Mouse (Mus musculus) left cerebral cortex, postnatal 14 days (tissue): Measurements from ENCODE around the gene Rsph10b. TPM values are rescaled to one million over a fixed set of nuclear protein-coding genes. Genes with fewer than 3 reads are reported as not detected.

Experiments
- DNase-seq, 2 experiments: peaks; one replicate each; pipeline ENCODE4 v3.0.0; 2021 to 2022; ENCODE audit warnings: low spot score in 2 of 2, mixed read lengths in 1 of 2
- intact Hi-C: fragments of 180-260 bp; cut with DNase I; formaldehyde crosslinking; loops from one replicate; pipeline ENCODE4 v1.15.1; 2025
- total RNA-seq, 2 experiments: library from RNA; stranded (reverse); gene quantifications; 2 replicates each; pipeline ENCODE4 v1.2.3; 2021

Rsph10b gene
- total RNA-seq, 2 experiments from 2014 or later = 3.6 to 5.6 TPM

GRCm38 (mm10) chr5:143931863-143932580 lies 813 bp upstream of the Rsph10b start:
- DNase-seq = no peak
- intact Hi-C loops = no loop called here

DNA sequence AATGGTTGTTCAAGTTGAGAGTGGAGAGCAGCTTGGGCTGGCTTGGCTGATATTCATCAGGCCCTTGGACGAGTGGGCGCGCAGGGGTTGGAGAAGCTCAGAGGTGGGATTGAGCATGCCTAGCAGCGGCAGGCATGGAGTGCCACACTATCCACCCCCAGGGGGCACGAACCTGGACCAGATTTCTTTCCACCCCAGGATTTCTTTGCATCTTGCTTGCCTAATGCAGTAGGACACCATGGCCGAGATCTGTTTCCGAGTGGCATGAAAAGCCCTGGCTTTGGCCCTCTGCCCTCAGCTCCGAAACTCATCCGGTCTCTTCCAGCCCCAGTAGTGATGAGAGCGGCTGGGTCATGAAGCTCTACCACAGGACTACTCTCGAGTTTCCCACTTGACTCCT lies 579 bp downstream of the Rsph10b start:
- intact Hi-C loops = no loop called here
- DNase-seq = no peak

DNA sequence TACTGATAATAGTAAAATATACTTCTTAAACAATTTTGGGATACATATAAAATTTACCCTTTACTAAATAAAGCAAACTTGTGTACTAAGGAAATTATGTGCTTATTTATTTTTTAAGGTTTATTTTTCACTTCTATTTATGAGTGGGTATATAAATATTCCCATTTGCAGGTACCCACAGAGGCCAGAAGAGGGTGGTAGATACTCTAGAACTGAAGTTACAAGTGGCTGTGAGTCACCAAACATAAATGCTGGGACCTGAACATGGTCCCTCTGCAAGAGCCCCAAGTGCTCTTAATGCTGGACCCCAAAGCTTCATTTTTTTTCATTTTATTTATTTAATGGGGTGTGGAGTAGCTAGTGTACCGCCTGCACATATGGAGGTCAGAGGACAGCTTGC lies 1.0 kb downstream of the Rsph10b start:
- DNase-seq = no peak
- intact Hi-C loops = no loop called here

- intact Hi-C loops = no loop called here
These were observed 3.3 kb downstream of the Rsph10b start for GRCm38 (mm10) chr5:143936156-143936555.

GRCm38 (mm10) chr5:143941588-143941987 lies 8.8 kb downstream of the Rsph10b start:
- intact Hi-C loops = loop anchor here (5.0 kb wide), 2 partner anchors 36 to 136 kb away; no protein-coding TSS in a partner anchor
- DNase-seq = peak in 1 of 2 experiments; percentile 37

More at GRCm38 (mm10) chr5:143936156-143936555, 3.3 kb downstream of the Rsph10b start:
- DNase-seq = no peak

GRCm38 (mm10) chr5:143943231-143944125 lies 10.6 kb downstream of the Rsph10b start:
- intact Hi-C loops = loop anchor here (5.0 kb wide), 2 partner anchors 34 to 134 kb away; no protein-coding TSS in a partner anchor
- DNase-seq = peak; percentile 81 to 94

GRCm38 (mm10) chr5:143948361-143948760 lies 15.5 kb downstream of the Rsph10b start:
- intact Hi-C loops = no loop called here
- DNase-seq = no peak

- DNase-seq = no peak
- intact Hi-C loops = no loop called here
These were observed 17.2 kb downstream of the Rsph10b start for GRCm38 (mm10) chr5:143950016-143950415.

GRCm38 (mm10) chr5:143957101-143957500 lies 24.3 kb downstream of the Rsph10b start:
- intact Hi-C loops = no loop called here
- no peak for DNase-seq

DNA sequence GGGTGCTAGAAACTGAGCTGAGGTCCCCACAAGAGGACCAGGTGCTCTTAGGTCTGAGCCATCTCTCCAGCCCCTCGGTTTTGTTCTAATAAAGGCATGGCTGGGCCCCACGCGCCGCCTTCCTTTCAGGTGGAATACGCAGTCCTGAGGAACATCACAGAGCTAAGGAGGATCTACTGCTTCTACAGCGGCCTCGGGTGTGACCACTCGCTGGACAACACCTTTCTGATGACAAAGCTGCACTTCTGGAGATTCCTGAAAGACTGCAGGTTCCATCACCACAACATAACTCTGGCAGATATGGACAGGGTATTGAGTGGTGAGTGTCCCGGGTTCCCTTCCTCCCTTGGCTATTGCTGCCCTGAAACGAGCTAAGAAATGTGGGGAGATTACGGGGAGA lies 26.7 kb downstream of the Rsph10b start:
- intact Hi-C loops = no loop called here
- DNase-seq = no peak

- intact Hi-C loops = no loop called here
- DNase-seq = no peak
These were observed 28.3 kb downstream of the Rsph10b start for GRCm38 (mm10) chr5:143961176-143961575.

- DNase-seq = no peak
- intact Hi-C loops = no loop called here
These were observed 32.9 kb downstream of the Rsph10b start for GRCm38 (mm10) chr5:143965586-143966345.

GRCm38 (mm10) chr5:143966671-143967070 lies 33.8 kb downstream of the Rsph10b start:
- intact Hi-C loops = no loop called here
- DNase-seq = no peak

- DNase-seq = no peak
- intact Hi-C loops = no loop called here
These were observed 39.8 kb downstream of the Rsph10b start for GRCm38 (mm10) chr5:143972628-143973027.

DNA sequence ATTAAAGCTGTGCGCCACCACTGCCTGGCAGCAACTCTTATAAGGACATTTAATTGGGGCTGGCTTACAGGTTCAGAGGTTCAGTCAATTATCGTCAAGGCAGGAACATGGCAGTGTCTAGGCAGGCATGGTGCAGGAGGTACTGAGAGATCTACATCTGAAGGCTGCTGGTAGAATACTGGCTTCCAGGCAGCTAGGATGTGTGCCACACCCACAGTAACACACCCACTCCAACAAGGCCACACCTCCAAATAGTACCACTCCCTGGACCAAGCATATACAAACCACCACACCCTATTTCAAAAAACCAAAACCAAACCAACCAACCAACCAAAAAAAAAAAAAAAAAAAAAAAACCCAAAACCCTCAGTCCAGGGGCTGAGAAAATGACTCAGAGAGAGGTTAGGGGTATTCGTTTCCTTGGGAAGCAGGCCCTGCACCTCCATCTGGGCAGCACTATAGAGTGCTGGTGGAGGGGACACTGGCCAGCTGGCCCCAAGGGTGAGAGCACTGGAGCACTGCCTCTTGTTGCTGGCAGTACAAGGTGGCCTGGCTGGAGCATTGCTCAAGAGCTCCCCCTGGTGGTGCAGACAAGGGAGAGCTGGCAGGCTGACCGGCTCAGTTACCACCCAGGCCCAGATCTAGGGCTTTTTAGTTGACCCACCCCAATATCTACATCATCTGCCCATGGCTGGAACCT lies 42.2 kb downstream of the Rsph10b start:
- intact Hi-C loops = loop anchor here (5.0 kb wide), 1 partner anchor 33 kb away; no protein-coding TSS in a partner anchor
- DNase-seq = peak; percentile 28 to 61

DNA sequence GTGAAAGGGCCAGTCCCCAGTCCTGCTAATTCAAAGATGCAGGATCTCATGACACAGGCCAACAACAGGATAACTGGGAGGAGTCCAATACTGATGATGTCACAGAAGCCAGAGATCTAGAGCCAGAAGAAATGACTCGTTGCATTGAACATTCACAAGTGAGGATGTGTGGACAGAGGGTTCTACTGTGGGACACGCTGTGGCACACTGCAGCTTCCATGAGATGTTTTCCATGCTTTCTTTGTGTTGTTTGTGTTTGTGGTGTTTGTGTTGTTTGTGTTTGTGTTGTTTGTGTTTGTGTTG lies 42.7 kb downstream of the Rsph10b start:
- intact Hi-C loops = loop anchor here (5.0 kb wide), 1 partner anchor 33 kb away; no protein-coding TSS in a partner anchor
- no peak for DNase-seq

GRCm38 (mm10) chr5:143976232-143976631 lies 43.4 kb downstream of the Rsph10b start:
- no peak for DNase-seq
- intact Hi-C loops = loop anchor here (5.0 kb wide), 1 partner anchor 34 kb away; no protein-coding TSS in a partner anchor

GRCm38 (mm10) chr5:143976726-143977431 lies 44.0 kb downstream of the Rsph10b start:
- DNase-seq = peak in 1 of 2 experiments; percentile 35
- intact Hi-C loops = loop anchor here (5.0 kb wide), 1 partner anchor 35 kb away; no protein-coding TSS in a partner anchor
